Mouse (Mus musculus) v-Abl transformed pro-B cells (cell line): ENCODE data around the gene Defb23.

Experiments
- in situ Hi-C, 2 experiments: fragments of 400-800 bp; cut with MboI; formaldehyde crosslinking; loops; one replicate each; pipeline ENCODE4 v1.15.1; 2025; ENCODE audit not compliant: unreplicated experiment in 2 of 2

Gene Defb23

DNA sequence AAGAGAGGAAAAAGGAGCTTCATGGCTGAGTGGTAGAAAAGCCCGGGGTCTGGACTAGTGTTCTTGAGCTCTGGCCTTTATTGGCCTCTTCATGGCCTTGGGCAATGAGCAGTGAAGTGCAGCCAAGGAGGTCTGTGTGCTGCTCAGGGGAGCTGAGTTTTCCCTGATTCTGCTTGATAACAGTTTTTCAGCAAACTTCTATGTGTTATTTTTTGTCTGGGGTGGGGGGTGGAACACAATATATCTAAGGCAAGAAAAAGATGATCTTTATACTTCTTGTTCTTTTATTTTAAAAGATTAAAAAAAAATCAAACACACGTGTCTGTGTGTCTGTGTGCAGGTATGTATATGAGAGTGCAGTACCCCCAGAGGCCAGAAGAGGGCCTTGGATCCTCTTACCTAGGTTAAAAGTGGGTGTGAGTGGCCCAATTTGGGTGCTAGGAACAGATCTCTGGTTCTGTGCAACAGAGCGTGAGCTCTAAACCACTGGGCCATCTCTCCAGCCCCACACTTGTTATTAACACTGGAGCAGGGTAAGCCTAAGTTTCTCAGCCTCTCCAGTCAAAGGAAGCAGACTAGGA lies at the start of gene Defb23:
Defb23 (minus strand) TSS at position 51 of the 581 bp plus-strand sequence.
- in situ Hi-C loops, result no loop called here

DNA sequence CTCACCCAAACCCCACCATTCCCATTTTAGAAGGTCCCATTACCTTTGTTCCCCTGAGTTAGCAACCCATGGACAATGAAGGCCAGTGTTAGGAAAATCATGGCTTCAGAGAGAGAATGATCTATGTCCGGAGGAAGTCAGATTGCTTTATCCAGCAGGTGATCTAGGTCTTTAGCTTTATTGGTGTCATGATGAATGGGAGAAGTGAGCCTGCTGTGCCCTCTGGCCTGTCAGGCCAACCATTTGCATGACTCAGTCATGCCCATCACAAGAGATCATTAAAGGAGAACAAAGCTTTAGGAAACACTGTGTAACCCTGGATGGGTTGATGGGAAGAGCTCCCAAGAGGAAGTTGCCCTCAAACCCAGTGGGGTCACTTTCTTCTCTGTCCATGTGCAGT lies 47.2 kb upstream of the Defb23 start, which contains the start of gene Defb26:
Defb26 (minus strand) TSS at position 101 of the 400 bp plus-strand sequence.
- in situ Hi-C loops, result no loop called here

DNA sequence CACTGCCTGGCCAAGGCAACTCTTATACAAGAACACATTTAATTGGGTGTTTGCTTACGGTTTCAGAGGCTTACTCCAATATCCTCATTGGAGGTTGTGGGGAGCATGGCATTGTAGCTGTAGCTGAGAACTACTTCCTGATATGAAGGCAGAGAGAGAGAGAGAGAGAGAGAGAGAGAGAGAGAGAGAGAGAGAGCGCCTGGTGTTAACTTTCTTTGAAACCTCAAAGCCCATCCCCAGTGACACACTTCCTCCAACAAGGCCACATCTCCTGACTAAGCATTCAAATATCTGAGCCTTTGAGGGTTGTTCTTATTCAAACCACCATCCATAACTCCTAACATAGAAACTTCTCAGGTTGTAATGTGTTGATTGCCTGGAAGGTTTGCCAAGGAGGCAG lies 39.5 kb upstream of the Defb23 start:
- in situ Hi-C loops, result no loop called here

DNA sequence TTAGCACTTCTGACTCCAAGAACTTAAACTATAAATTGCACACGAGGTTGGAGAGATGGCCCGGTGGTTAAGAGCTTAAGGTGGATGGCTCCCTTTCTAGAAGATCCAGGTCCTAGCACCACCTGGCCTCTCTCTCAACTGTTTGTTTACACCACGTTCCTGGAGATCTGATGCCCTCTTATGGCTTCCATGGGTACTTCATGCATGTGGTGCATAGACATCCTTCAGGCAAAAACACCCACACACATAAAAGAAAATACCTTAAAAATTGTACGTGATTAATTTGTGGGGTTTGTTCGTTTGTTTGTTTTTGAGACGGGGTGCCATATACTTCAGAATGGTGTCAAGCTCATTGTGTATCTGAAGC lies 36.4 kb upstream of the Defb23 start:
- in situ Hi-C loops, result no loop called here

DNA sequence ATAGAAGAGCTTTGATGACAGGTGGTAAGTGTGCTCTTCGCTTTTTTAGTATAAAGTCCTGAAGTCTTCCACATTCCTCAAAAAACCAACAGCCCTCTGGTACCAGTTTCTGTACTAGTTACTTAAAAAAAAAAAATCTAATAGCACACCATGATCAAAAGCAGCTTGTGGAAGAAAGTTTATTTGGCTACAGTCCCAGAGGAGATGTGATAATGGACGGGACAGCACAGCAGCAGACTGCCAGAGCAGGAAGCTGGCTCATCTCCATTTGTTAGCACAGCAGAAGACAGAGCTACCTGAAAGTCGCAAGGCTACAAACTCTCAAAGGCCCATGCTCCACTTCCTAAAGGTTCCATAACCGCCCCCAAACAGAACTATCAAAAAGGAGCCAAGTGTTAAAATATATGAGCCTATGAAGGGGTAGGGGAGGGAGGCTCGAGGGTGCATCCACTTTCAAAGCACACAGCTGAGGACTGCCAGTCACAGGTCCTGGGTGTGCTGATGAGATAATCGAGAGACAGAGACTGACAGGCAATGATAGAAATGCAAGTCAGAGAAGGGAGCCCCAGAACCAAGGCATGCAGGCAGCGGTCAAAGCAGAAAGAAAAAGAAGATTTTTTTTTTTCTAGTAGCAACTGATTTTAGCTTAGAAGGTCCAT lies 35.9 kb upstream of the Defb23 start:
- in situ Hi-C loops, result no loop called here

DNA sequence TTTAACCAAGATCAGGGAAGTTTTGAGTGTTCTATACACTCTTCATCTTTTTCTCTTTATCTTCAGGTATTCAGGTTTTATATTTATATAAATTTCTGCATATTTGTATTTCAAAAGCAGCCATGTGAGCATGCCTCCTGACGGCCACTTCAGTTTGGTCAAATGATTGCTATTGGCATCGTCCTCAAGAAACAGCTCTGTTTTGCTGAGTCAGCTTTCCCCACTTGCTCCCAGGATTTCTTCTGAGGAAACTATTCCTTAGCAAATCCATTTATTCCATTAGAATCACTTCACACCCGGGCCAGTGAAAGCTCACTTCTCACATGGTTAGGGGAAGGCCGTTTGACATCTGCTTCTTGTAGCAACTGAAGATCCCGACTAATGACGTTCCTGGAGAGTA lies 33.6 kb upstream of the Defb23 start:
- in situ Hi-C loops, result no loop called here

DNA sequence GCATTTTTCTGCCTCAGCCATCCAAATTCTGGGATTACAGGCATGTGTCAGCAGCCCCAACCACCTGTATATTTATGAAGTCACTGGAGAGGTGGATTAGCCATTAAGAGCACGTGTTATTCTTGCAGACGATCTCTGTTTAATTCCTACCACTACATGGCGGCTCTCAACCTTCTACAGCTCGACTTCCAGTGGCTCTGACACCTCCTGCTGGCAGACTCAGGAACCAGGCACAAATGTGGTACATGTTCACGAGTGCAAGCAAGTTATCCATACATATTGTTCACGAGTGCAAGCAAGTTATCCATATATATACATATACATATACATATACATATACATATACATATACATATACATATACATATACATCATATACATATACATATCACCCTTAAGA lies 28.7 kb upstream of the Defb23 start:
- in situ Hi-C loops, result no loop called here

DNA sequence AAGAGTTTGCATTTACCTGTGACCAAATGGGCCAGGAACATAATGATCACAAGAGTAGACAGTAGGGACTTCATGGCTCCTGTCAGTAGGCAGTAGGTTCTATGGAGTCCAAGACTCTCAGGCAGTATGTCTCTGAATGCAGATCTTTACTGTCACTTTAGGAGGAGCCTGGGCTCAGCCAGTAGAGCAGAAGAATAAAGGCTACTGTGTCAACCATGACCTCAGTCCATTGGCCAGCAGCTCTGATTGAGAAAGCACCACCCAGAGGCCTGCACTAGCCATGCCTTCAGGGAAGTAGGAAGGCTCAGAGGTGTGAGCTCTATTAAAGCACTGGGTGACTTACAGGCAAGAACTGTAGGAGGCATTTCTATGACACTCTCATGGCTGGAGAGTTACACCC lies 25.6 kb upstream of the Defb23 start, which contains the start of gene Defb22:
Defb22 (minus strand) TSS at position 101 of the 400 bp plus-strand sequence.
- in situ Hi-C loops, result no loop called here

DNA sequence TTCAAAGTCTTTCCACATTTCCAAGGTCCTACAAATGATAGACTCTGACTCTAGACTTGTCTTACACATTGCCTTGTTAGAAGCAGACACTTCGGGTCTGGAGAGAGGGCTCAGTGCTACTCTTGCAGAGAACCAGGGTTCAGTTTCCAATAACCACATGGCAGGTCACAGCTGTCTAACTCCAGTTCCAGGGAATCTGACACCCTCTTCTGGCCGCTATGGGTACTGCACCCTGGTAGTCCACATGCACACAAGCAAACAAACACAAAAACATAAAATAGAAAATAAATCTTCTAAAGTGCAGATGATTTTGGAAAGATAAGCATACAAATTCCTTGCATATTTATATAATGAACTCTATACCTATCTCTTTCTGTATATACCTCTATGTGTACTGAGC lies 22.6 kb upstream of the Defb23 start:
- in situ Hi-C loops, result no loop called here

DNA sequence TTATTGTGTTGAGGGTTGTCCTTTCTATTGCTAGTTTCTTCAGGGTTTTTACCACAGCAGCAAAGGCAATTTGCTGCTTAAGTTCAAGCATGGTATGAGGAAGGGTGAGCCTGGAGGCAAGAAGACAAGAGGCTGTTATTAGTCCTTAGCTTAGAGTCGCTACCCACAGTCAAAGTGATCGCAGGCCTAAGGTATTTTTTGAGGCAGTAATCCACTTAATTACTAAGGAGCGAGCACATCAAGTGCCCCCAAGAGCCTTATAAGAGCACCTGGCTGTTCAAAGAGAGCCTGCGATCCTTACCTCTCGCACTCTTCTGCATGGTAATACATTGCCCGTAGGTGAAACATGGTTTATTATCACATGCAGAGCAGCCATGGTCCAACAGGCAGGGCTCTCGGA lies 17.3 kb upstream of the Defb23 start:
- in situ Hi-C loops, result no loop called here

DNA sequence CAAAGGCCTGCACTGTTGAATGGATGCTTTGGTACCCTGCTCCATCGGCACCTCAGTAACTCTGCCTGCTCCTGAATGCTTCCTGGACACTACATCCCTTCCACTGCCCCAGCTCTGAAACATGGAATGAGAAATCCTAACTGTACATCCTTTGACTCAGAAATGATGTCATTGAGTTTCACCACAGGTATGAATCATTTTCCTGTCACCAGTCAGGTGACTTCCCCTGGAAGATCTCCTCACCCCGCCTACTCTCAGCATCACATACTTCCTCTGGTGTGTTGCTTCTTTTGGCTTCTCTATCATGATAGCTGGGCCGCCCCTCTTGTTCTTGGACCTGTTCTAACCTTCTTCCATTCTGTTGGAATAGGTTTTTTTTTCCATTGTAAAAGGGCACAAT lies 16.5 kb upstream of the Defb23 start:
- in situ Hi-C loops, result no loop called here

DNA sequence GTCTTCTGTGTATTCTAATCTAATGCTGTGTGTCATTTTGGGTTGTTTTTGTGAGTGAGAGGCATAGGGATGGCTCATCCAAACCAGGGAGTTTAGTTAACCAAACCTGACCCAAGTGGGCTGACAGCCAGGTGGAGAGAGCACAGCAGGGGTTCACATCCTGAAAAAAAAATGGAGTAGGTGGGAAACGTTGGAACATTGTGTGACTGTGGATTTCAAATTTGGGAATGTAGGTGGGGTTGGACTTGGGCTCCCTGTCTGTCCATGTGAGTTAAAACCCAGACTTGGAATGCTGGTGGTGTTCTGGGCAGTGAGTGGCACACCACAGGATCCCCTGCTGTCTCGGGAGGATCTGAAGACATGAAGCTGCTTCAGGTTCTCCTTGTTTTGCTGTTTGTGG lies 12.3 kb upstream of the Defb23 start, which contains the start of gene Defb20:
Defb20 (plus strand) TSS at position 301 of the 400 bp plus-strand sequence.
- in situ Hi-C loops, result no loop called here

DNA sequence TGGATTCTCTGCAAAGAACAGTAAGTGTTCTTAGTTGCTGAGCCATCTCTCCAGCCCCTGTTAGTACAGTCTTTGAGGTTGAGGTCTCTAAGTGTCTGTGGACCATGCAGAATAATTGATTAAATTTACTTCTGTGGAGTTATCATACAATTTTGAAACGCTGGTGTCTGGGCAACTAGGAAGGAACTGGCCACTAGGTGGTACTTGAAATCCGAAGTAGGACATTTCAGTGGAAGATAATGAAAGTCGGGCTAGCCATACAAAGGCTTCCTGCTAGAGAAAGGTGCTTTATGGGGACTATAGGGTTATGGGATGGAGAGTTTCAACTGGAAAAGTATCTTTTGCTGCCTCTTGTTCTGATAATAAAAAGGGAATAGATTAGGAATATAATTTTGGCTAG lies 8.0 kb upstream of the Defb23 start:
- in situ Hi-C loops, result no loop called here

DNA sequence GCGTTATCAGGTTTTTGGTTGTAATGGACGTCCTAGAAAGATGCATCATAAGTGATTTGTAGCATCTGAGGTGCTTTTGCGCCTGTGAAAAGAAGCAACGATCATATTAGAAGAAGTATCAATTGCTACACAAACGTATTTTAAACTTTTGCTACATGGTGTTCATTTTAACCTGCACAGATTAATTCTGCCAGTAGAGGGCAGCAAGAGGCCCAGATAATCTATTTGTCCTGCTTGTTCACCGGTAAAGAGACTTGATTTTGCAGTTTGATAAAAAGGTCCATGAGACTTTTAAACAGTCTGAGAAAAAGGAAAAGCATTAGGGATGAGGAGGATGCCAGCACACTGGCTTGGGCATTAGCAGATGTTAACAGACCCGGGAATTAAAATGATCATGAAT lies 6.6 kb upstream of the Defb23 start:
- in situ Hi-C loops, result no loop called here

DNA sequence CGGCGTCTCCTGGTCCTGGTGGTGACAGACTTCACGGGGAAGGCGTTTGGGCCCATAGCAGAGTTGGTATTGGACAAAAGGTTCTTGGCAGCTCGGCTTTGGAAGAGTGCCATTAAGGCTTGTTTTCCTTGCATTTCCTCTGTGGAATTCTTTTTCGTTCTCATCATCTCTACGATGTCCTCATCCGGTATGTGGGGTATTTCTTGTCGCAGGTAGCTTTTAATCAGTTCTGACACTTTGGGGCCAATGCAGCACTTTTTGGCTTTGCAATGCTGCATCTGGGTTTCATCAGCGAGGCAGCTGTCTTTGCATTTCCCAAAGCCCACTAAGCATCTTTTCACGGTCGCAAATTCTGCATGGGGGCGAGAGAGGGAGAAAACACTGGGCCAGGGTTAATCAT lies 5.2 kb downstream of the Defb23 start:
- in situ Hi-C loops, result no loop called here

DNA sequence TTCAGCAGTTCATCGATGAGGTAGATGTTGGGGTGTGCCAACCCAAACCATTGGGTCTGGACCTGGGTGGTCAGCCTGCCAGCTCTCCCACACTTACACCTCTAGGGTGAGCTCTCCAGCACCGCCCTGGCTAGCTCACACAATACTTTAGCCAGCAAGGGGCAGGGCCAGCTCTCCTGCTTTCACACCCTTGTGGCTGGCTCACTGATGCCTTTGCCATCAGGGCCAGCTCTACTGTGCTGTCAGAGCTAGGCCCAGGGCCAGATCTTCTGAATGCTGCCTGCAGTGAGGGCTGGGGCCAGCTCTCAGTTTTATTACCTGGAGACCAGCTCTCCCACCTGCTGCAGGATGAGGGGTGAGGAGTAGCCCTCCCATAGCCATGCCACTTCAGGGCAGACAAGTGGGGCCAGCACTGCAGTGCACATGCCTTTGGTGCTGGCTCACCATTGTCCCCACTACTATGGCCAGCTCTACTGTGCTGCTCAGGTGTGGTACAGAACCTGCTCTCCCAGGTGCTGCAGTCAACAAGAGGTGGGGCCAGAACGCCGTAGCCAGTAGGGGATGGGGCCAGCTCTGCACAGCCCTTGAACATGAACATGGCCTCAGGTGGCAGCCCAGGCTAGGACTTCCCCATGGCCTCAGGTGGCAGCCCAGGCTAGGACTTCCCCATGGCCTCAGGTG lies 12.2 kb downstream of the Defb23 start:
- in situ Hi-C loops, result no loop called here

DNA sequence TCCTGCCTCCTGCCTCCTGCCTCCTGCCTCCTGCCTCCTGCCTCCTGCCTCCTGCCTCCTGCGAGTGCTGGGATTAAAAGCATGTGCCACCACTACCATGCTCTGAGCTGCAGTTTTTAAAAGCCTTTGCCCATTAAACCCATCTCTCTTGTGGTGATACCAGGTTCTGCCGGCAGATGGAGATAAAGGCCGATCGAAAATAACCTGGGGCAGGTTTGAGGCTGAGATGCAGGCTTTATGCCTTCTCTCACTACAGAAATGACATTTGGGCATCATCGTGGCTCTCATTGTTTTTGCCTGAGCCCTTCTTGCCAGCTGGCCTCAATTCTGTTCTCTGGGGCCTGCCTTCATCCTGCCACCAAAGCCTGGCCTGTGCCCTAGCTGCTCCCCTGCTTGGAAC lies 14.2 kb downstream of the Defb23 start:
- in situ Hi-C loops, result no loop called here

DNA sequence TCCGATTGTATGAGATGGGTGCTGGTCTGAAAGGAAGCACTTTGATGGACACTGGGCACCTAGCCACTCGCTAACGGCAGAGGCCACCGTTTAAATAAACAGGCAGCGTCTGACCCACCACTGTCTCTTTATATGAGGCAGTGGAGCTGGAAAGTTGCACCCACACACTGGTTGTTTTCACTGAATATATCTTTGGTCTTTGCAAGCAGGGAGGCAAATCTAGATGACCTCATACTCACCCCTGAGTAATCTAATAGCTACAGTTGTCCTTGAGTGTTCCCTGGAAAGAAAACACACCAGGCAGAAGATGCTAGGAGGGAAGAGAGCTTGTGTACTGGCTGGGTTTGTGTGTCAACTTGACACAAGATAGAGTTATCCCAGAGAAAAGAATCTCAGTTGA lies 17.0 kb downstream of the Defb23 start:
- in situ Hi-C loops, result no loop called here

DNA sequence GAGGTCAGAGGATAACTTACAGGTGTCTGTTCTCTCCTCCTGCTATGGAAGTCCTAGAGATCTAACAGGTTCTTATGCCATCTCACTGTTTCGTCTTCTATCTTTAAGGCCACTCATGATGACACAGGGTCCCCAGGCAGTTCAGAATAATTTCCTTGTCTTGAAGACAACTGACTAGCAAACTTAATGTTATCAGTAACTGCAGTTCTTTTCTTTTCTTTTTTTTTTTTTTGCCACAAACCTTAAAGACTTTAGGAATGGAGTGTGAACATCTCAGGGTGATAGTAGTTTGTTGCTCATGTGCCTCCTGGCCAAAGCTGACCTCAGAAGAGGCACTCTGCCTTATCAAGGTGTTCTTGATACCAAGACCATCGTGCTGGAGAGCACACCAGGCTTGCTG lies 17.8 kb downstream of the Defb23 start:
- in situ Hi-C loops, result no loop called here

DNA sequence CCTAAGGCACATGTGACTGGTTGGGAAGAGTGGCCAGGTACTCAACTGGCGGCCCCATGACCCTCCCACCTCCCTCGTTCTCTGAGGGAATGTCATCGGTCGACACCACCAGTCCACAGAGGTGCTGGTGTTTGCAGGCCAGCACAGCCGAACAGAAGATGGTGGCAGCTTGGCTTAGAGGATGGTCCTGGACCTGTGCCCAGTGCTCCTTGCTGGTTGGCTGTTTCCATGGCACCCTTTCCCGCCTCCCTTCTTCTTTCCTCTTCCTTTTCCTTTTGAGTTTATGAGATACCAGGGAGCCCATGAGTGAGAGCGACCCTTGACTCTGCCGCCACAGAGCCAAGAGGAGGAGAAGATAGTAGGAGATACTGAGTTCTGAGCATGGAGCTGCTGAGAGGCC lies 21.1 kb downstream of the Defb23 start:
- in situ Hi-C loops, result no loop called here

DNA sequence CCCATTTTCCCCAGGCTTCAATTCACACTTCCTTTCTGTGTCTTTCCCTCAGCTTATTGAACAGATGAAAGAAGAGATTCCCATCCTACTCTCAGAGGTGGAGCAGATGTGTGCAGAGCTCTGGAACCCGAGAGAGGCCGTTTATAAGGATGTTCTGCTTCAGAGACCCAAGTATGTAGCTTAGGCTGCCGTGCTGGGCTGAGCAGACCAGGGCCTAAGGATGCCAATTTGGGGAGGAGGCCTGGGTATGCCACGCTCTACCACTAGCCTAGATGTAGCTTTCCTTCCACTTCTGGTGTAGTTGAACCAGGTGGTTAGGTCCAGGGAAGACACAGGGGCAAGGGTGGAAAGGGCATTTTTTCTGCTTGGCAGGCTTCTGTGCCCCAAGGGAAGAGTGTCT lies 22.1 kb downstream of the Defb23 start:
- in situ Hi-C loops, result no loop called here

DNA sequence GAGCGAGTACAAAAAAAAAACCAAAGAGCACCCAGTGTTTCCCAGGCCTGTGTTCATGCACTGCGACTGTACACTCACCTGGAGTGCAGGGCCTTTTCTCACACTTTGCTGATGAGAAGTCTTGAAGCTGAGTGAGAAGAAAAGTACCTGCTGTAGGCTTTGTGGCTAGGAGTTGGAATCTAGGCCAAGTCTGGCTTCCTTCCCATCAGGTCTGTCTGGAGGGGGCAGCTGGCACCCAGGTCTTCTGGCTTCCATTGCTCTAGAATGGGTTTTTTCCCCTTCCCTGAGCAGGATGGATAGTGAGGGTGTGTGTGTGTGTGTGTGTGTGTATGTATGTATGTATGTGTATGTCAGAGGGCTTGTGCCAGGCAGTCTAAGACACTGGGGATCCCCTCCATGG lies 24.6 kb downstream of the Defb23 start:
- in situ Hi-C loops, result no loop called here
